Mouse (Mus musculus): Measurements from ENCODE around the gene Akap6.

Akap6 gene

GRCm38 (mm10) chr12:53057606-53058005 is 358.4 kb downstream of the Akap6 start:
- no peak for DNase-seq

DNA sequence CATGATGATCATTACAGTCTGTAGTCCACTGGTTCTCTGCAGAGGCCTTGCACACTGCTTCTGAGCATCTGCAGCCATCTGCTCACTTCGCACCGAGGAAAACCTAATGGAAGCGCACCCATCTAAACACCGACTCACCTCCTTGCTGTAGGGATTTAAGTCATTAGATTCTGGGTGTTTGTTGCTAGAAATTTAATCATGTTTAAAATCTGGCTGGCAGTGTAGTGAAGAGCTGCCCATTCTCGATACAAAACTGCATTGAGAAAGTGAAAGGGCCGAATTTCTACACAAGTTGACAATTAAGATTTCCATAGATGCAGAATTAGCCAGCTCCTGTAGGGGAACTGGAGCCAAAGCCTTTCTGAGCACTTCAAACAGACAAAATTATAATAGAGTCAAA is 361.7 kb downstream of the Akap6 start:
- no peak for DNase-seq

GRCm38 (mm10) chr12:53061466-53062124 is 362.4 kb downstream of the Akap6 start:
- DNase-seq = no peak

- DNase-seq = no peak
Observed at GRCm38 (mm10) chr12:53063003-53063402, 363.8 kb downstream of the Akap6 start.

GRCm38 (mm10) chr12:53064241-53064760 is 365.1 kb downstream of the Akap6 start:
- no peak for DNase-seq

- no peak for DNase-seq
Observed at GRCm38 (mm10) chr12:53065031-53065785, 366.0 kb downstream of the Akap6 start.

- DNase-seq = no peak
Observed at GRCm38 (mm10) chr12:53066321-53066720, 367.1 kb downstream of the Akap6 start.

DNA sequence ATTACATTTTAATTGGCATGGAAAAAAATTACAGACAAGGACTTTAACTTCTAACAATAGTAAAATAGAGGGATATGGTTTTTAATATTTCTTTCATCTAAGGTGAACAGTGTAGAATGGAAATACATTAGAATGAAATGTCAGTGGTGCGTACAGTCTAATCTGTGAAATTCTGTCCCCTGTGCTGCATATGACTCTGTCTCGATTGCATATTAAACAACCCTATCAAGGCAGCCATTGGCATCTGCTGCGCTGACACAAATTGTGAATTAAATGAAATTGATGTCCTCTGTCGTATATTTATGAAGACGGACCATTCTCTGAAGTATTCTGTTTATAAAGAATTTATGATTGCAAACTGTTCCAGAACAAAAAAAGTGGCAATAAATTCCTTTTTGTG is 371.7 kb downstream of the Akap6 start:
- no peak for DNase-seq

- no peak for DNase-seq
Observed at GRCm38 (mm10) chr12:53076595-53077400, 377.6 kb downstream of the Akap6 start.

DNA sequence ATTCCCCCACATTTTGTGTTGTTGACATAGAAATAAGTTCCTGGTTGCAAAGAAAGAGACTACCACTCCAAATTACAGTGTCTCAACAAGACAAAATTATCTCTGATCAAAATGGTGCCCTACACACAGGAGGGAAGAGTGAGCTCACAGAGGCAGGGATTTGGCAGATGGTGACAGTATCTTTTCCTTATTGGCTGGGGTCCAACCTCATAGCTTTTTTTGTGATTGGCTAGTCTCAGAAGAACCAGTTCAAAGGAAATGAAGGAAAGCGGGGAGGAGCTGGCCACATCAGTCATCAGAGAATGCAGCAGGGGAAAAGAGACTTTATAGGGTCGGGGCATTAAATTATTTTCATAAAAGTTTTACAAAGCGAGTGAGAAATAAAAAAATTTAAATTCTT is 386.6 kb downstream of the Akap6 start:
- DNase-seq = no peak

GRCm38 (mm10) chr12:53112276-53112675 is 413.1 kb downstream of the Akap6 start:
- DNase-seq = no peak

- DNase-seq = no peak
Observed at GRCm38 (mm10) chr12:53119352-53119751, 420.2 kb downstream of the Akap6 start.

DNA sequence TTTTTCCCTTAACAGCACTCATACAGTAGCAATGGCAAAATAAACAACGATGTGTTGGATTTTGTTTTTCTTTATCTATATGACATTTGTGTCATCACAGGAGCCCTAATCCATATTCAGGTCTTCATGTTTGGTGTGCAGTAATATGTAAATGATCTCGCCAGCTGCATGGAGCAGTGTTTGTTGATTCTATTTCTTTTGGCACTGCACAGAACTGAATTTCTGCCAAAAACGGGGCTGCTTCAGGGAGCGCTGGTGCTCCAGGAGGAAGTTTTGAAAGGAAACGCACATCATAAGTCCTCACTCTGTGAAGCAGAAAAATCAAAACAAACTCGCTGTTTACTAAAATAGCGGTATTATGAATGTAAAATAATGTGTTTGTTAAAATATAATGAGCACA is 424.9 kb downstream of the Akap6 start:
- peak; percentile 28 to 34 for DNase-seq

DNA sequence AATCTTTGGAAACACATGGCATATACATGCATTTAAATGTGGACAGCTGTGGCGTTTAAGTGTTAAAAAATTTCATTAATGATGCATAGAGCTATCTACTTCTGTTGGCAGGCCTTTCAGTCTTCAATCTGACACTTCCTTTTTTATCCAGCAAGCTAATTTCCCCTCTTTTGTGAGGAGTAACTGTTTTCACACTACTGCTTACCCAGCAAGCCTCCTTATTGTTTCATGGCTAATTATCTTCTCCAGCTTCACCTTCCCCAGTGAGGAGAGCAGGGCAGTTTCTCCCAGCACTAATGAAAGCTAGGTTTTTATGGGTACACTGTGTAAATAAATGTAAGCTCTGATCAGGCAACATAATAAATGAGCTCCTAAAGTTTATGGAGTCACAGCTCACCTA is 425.5 kb downstream of the Akap6 start:
- no peak for DNase-seq

- DNase-seq = no peak
Observed at GRCm38 (mm10) chr12:53125286-53125685, 426.1 kb downstream of the Akap6 start.

DNA sequence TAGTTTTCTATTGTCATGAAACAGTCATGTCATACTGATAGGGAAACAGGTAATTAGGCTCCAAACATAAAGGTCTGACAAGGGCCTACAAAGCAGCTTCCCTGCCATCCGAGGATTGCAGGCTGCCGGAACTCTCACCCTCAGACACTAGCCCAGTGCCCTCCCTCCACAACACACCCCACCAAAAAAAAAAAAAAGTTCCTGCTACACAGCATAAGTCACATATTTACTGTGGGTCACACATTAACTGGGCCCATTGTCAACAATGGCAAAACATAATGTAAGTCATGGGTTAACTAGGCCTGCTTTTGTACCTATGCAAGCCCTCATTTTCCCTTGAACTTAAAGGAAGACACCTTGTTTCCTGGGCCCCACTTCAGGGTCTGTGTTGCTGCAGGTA is 435.0 kb downstream of the Akap6 start:
- DNase-seq = no peak

DNA sequence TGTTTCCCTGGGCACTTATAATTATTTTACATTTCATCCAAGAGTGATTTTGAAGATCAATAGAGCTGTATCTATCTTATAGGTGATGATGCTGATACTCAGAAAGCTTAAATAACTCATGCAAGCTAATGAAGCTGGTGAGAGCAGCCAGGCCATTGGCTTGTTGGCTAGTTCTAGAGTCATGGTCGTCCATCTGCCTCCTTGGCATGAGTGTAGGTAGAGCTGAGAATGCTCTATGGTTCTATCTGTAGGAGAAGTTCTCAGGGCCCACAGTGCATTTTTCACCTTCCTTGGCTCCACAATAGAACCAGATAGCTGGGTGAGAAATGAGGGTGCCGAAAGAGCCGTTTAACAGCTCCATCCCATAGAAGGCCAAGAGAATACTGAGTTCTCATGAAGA is 438.1 kb downstream of the Akap6 start:
- DNase-seq = no peak

DNA sequence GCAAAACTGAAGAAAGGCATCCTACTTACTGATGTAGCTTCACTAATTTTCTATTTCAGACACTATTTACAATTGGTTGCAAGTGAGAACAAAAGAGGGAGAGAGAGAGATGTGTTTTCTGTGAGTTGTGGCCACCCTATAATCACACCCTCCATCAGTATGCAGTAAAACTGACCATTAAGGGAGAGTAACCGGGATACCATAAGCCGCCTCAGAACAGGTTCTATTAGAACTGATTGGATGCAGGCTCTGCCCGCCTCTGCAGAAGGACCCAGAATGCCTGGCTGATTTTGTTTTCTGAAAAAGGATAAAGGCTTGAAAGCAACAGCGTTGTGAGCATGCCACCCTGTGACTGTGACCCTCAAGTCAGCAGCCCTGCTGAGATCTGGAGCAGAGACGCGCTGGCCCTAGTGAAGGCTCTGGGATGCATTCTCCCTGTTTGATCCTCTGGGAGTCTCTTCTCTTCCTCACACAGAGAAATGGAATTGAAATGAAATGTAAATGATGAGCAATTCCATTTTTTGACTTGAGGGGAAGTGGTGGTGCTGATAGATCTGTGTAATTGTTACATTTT is 445.0 kb downstream of the Akap6 start:
- no peak for DNase-seq

- no peak for DNase-seq
Observed at GRCm38 (mm10) chr12:53144760-53145159, 445.6 kb downstream of the Akap6 start.

GRCm38 (mm10) chr12:53145516-53145915 is 446.3 kb downstream of the Akap6 start:
- no peak for DNase-seq

- DNase-seq = no peak
Observed at GRCm38 (mm10) chr12:53146460-53147050, 447.4 kb downstream of the Akap6 start.

GRCm38 (mm10) chr12:53147696-53148095 is 448.5 kb downstream of the Akap6 start:
- no peak for DNase-seq
